Mouse (Mus musculus): ENCODE measurements at regions not wholly inside any gene's neighbourhood (a gene's known extent, or its start where the extent isn't known, plus 50 kb on each side); places are given as distances from the start of the nearest gene placed in this dataset.

- TF ChIP-seq ZNF384 (IDR thresholded peaks at IDR 0.05; ENCODE audit: low read depth, low read length), result no peak
- no peak for TF ChIP-seq ZC3H11A (IDR thresholded peaks at IDR 0.05; ENCODE audit: borderline replicate concordance, low read depth, low read length)
- no peak for TF ChIP-seq CHD2 (IDR thresholded peaks at IDR 0.05; ENCODE audit: low read depth, low read length)
- TF ChIP-seq HCFC1 (IDR thresholded peaks at IDR 0.05; ENCODE audit: borderline replicate concordance, insufficient read depth, low read length), result no peak
- no peak for TF ChIP-seq MAFK (IDR thresholded peaks at IDR 0.05; ENCODE audit: insufficient read depth, low read depth, low read length)
- H3K9ac ChIP-seq (ENCODE audit: insufficient read depth, low read depth, low read length, poor library complexity, severe bottlenecking), result no peak overlapping the region
- H3K27ac ChIP-seq (ENCODE audit: insufficient read depth, low read depth, low read length, poor library complexity, severe bottlenecking), result no peak overlapping the region
- DNase-seq (ENCODE audit: low read depth, low spot score), result no peak
- H3K4me3 ChIP-seq (ENCODE audit: insufficient read depth in 1 of 2, low read depth in 1 of 2, low read length in 2 of 2, poor library complexity in 1 of 2, severe bottlenecking in 1 of 2), result no peak overlapping the region
- no peaks in the 10 kb centered on the region for H3K4me1 ChIP-seq (ENCODE audit: control insufficient read depth in 2 of 2, insufficient read depth in 2 of 2, low read length in 2 of 2, poor library complexity in 1 of 2)
- no peaks in the 10 kb centered on the region for H3K36me3 ChIP-seq (ENCODE audit: control insufficient read depth, insufficient read depth, low read length, poor library complexity, severe bottlenecking)
- in situ Hi-C loops (cut with MboI; ENCODE audit: low sequenced_read_pairs in 2 of 2, unreplicated experiment in 2 of 2), result no loop called here
- H3K9me3 ChIP-seq (ENCODE audit: control insufficient read depth, insufficient read depth, low read depth, low read length), result no peaks in the 10 kb centered on the region
These were observed 79.9 kb downstream of the Rps12 start for GRCm38 (mm10) chr10:23707141-23707540.

DNA sequence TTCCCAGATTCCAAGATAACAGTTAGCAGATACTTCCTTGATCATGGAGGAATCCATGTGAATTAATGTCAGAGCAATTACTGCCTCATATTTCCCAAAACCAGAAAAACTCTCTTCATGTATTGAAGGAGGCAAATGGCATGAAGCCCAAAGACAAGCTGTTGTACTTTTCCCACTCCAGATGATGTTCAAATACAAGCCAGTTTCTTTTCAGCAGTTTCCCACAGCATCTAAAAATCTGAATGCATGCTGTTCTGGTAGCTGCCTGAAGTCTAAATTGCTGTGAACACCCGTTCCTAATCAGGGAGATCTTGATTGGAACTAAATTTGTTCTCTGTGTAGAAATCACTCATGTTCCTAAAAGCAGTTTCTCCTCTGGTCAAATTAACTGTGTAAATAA lies 83.0 kb downstream of the Rps12 start:
- Histone ChIP-seq H3K4me1 (ENCODE audit: control insufficient read depth in 2 of 2, insufficient read depth in 2 of 2, low read length in 2 of 2, poor library complexity in 1 of 2) (no peaks in the 10 kb centered on the region), H3K27ac (ENCODE audit: insufficient read depth, low read depth, low read length, poor library complexity, severe bottlenecking) (no peak overlapping the region), H3K36me3 (ENCODE audit: control insufficient read depth, insufficient read depth, low read length, poor library complexity, severe bottlenecking) (no peaks in the 10 kb centered on the region), H3K4me3 (ENCODE audit: insufficient read depth in 1 of 2, low read depth in 1 of 2, low read length in 2 of 2, poor library complexity in 1 of 2, severe bottlenecking in 1 of 2) (no peak overlapping the region), H3K9me3 (ENCODE audit: control insufficient read depth, insufficient read depth, low read depth, low read length) (no peaks in the 10 kb centered on the region), H3K9ac (ENCODE audit: insufficient read depth, low read depth, low read length, poor library complexity, severe bottlenecking) (no peak overlapping the region)
- in situ Hi-C loops (cut with MboI; ENCODE audit: low sequenced_read_pairs in 2 of 2, unreplicated experiment in 2 of 2), result no loop called here
- TF ChIP-seq ZNF384 (IDR thresholded peaks at IDR 0.05; ENCODE audit: low read depth, low read length), result no peak
- TF ChIP-seq ZC3H11A (IDR thresholded peaks at IDR 0.05; ENCODE audit: borderline replicate concordance, low read depth, low read length), result no peak
- no peak for TF ChIP-seq HCFC1 (IDR thresholded peaks at IDR 0.05; ENCODE audit: borderline replicate concordance, insufficient read depth, low read length)
- no peak for TF ChIP-seq CHD2 (IDR thresholded peaks at IDR 0.05; ENCODE audit: low read depth, low read length)
- no peak for TF ChIP-seq MAFK (IDR thresholded peaks at IDR 0.05; ENCODE audit: insufficient read depth, low read depth, low read length)
- DNase-seq (ENCODE audit: low read depth, low spot score), result no peak

- no peak overlapping the region for H3K4me3 ChIP-seq (ENCODE audit: insufficient read depth in 1 of 2, low read depth in 1 of 2, low read length in 2 of 2, poor library complexity in 1 of 2, severe bottlenecking in 1 of 2)
- H3K27ac ChIP-seq (ENCODE audit: insufficient read depth, low read depth, low read length, poor library complexity, severe bottlenecking), result no peak overlapping the region
- DNase-seq (ENCODE audit: low read depth, low spot score), result no peak
- H3K36me3 ChIP-seq (ENCODE audit: control insufficient read depth, insufficient read depth, low read length, poor library complexity, severe bottlenecking), result no peaks in the 10 kb centered on the region
- in situ Hi-C loops (cut with MboI; ENCODE audit: low sequenced_read_pairs in 2 of 2, unreplicated experiment in 2 of 2), result no loop called here
- H3K9ac ChIP-seq (ENCODE audit: insufficient read depth, low read depth, low read length, poor library complexity, severe bottlenecking), result no peak overlapping the region
- H3K4me1 ChIP-seq (ENCODE audit: control insufficient read depth in 2 of 2, insufficient read depth in 2 of 2, low read length in 2 of 2, poor library complexity in 1 of 2), result no peaks in the 10 kb centered on the region
- TF ChIP-seq ZNF384 (IDR thresholded peaks at IDR 0.05; ENCODE audit: low read depth, low read length) (no peak), ZC3H11A (IDR thresholded peaks at IDR 0.05; ENCODE audit: borderline replicate concordance, low read depth, low read length) (no peak), HCFC1 (IDR thresholded peaks at IDR 0.05; ENCODE audit: borderline replicate concordance, insufficient read depth, low read length) (no peak), MAFK (IDR thresholded peaks at IDR 0.05; ENCODE audit: insufficient read depth, low read depth, low read length) (no peak), CHD2 (IDR thresholded peaks at IDR 0.05; ENCODE audit: low read depth, low read length) (no peak)
- no peaks in the 10 kb centered on the region for H3K9me3 ChIP-seq (ENCODE audit: control insufficient read depth, insufficient read depth, low read depth, low read length)
These were observed 95.8 kb downstream of the Rps12 start for GRCm38 (mm10) chr10:23691291-23691690.

GRCm38 (mm10) chr10:23686969-23687368 lies 100.1 kb downstream of the Rps12 start:
- DNase-seq (ENCODE audit: low read depth, low spot score), result no peak
- Histone ChIP-seq H3K9me3 (ENCODE audit: control insufficient read depth, insufficient read depth, low read depth, low read length) (no peaks in the 10 kb centered on the region), H3K4me1 (ENCODE audit: control insufficient read depth in 2 of 2, insufficient read depth in 2 of 2, low read length in 2 of 2, poor library complexity in 1 of 2) (no peaks in the 10 kb centered on the region), H3K9ac (ENCODE audit: insufficient read depth, low read depth, low read length, poor library complexity, severe bottlenecking) (no peak overlapping the region), H3K4me3 (ENCODE audit: insufficient read depth in 1 of 2, low read depth in 1 of 2, low read length in 2 of 2, poor library complexity in 1 of 2, severe bottlenecking in 1 of 2) (no peak overlapping the region), H3K27ac (ENCODE audit: insufficient read depth, low read depth, low read length, poor library complexity, severe bottlenecking) (no peak overlapping the region), H3K36me3 (ENCODE audit: control insufficient read depth, insufficient read depth, low read length, poor library complexity, severe bottlenecking) (no peaks in the 10 kb centered on the region)
- in situ Hi-C loops (cut with MboI; ENCODE audit: low sequenced_read_pairs in 2 of 2, unreplicated experiment in 2 of 2), result no loop called here
- no peak for TF ChIP-seq ZC3H11A (IDR thresholded peaks at IDR 0.05; ENCODE audit: borderline replicate concordance, low read depth, low read length)
- no peak for TF ChIP-seq ZNF384 (IDR thresholded peaks at IDR 0.05; ENCODE audit: low read depth, low read length)
- TF ChIP-seq CHD2 (IDR thresholded peaks at IDR 0.05; ENCODE audit: low read depth, low read length), result no peak
- TF ChIP-seq HCFC1 (IDR thresholded peaks at IDR 0.05; ENCODE audit: borderline replicate concordance, insufficient read depth, low read length), result no peak
- no peak for TF ChIP-seq MAFK (IDR thresholded peaks at IDR 0.05; ENCODE audit: insufficient read depth, low read depth, low read length)

DNA sequence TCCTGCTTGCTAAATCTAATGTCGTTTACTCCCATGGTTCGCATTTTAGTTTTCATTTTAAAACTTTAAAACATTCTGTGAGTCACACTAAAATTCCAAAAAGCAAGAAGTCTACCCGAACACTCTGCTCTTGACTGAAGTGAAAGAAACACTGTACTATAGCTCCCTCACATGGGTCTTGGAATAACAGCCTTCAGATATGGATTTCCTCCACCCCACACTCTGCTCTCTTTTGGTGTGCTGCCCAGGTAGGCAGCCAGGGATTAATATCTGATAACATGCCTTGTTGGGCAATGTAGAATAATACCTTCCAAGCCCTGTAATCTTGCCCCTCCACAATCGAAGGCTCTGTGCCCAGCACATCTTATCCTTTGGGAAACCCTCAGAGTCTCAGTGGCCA lies 104.0 kb downstream of the Rps12 start:
- no peaks in the 10 kb centered on the region for H3K36me3 ChIP-seq (ENCODE audit: control insufficient read depth, insufficient read depth, low read length, poor library complexity, severe bottlenecking)
- TF ChIP-seq CHD2 (IDR thresholded peaks at IDR 0.05; ENCODE audit: low read depth, low read length) (no peak), ZNF384 (IDR thresholded peaks at IDR 0.05; ENCODE audit: low read depth, low read length) (no peak), ZC3H11A (IDR thresholded peaks at IDR 0.05; ENCODE audit: borderline replicate concordance, low read depth, low read length) (no peak)
- H3K27ac ChIP-seq (ENCODE audit: insufficient read depth, low read depth, low read length, poor library complexity, severe bottlenecking), result no peak overlapping the region
- no peak overlapping the region for H3K4me3 ChIP-seq (ENCODE audit: insufficient read depth in 1 of 2, low read depth in 1 of 2, low read length in 2 of 2, poor library complexity in 1 of 2, severe bottlenecking in 1 of 2)
- in situ Hi-C loops (cut with MboI; ENCODE audit: low sequenced_read_pairs in 2 of 2, unreplicated experiment in 2 of 2), result no loop called here
- no peak for DNase-seq (ENCODE audit: low read depth, low spot score)
- no peaks in the 10 kb centered on the region for H3K9me3 ChIP-seq (ENCODE audit: control insufficient read depth, insufficient read depth, low read depth, low read length)
- no peak overlapping the region for H3K9ac ChIP-seq (ENCODE audit: insufficient read depth, low read depth, low read length, poor library complexity, severe bottlenecking)
- H3K4me1 ChIP-seq (ENCODE audit: control insufficient read depth in 2 of 2, insufficient read depth in 2 of 2, low read length in 2 of 2, poor library complexity in 1 of 2), result no peaks in the 10 kb centered on the region

Data from ES-E14 (cell line).